Mouse (Mus musculus) bone marrow macrophage, adult 2 months (primary cell): ENCODE measurements around the gene Zhx3. TPM values are rescaled to one million over a fixed set of nuclear protein-coding genes. Genes with fewer than 3 reads are reported as not detected.

Experiments
- H3K27ac ChIP-seq: 2 replicates; pipeline ENCODE4 v1.5.1; 2012; ENCODE audit warnings: low read depth, low read length; ENCODE audit not compliant: insufficient read depth
- H3K4me1 ChIP-seq: 2 replicates; pipeline ENCODE4 v1.6.1; 2012; ENCODE audit warnings: low read length; ENCODE audit not compliant: control insufficient read depth, insufficient read depth
- H3K4me3 ChIP-seq: 2 replicates; pipeline ENCODE4 v1.5.1; 2012; ENCODE audit warnings: mild to moderate bottlenecking, low read length, moderate library complexity; ENCODE audit not compliant: insufficient read depth
- CTCF ChIP-seq: IDR thresholded peaks from 2 replicates; pipeline ENCODE4 v1.5.1; 2012; ENCODE audit warnings: low read depth, mild to moderate bottlenecking, low read length, moderate library complexity
- POLR2A ChIP-seq: IDR thresholded peaks from 2 replicates; pipeline ENCODE4 v1.6.1; 2012; ENCODE audit warnings: mild to moderate bottlenecking, low read depth, low read length, borderline replicate concordance
- polyA plus RNA-seq: library from polyadenylated mRNA; stranded (reverse); fragments of >200 nt; gene quantifications from 2 replicates; pipeline ENCODE4 v1.2.4, GENCODE M21; 2012; ENCODE audit not compliant: missing spikeins, insufficient read depth, insufficient read length

Zhx3 gene
- polyA plus RNA-seq, 1 experiment: 6.1 TPM

GRCm38 (mm10) chr2:160865266-160865665, 7.5 kb downstream of the Zhx3 start:
- H3K4me3 ChIP-seq: no peak overlapping the region
- peaks cover 10% of the 10 kb centered on the region for H3K4me1 ChIP-seq
- TF ChIP-seq POLR2A (no peak), CTCF (no peak)
- H3K27ac ChIP-seq: no peak overlapping the region

GRCm38 (mm10) chr2:160864112-160864511, 8.7 kb downstream of the Zhx3 start:
- no peak overlapping the region for H3K4me3 ChIP-seq
- H3K4me1 ChIP-seq: peaks cover 17% of the 10 kb centered on the region
- no peak overlapping the region for H3K27ac ChIP-seq
- TF ChIP-seq POLR2A: no peak
- TF ChIP-seq CTCF: no peak

- H3K4me3 ChIP-seq: no peak overlapping the region
- no peak overlapping the region for H3K27ac ChIP-seq
- H3K4me1 ChIP-seq: peaks cover 17% of the 10 kb centered on the region
- TF ChIP-seq POLR2A (no peak), CTCF (no peak)
Measured at GRCm38 (mm10) chr2:160860363-160860762, 12.4 kb downstream of the Zhx3 start.

GRCm38 (mm10) chr2:160856359-160857102, 16.3 kb downstream of the Zhx3 start:
- TF ChIP-seq POLR2A: no peak
- TF ChIP-seq CTCF: no peak
- H3K4me3 ChIP-seq: no peak overlapping the region
- H3K27ac ChIP-seq: no peak overlapping the region
- peaks cover 15% of the 10 kb centered on the region for H3K4me1 ChIP-seq

GRCm38 (mm10) chr2:160854687-160855086, 18.1 kb downstream of the Zhx3 start:
- Histone ChIP-seq H3K4me1 (peaks cover 8% of the 10 kb centered on the region), H3K27ac (no peak overlapping the region), H3K4me3 (no peak overlapping the region)
- TF ChIP-seq CTCF: no peak
- TF ChIP-seq POLR2A: no peak

- Histone ChIP-seq H3K27ac (no peak overlapping the region), H3K4me1 (peaks cover 6% of the 10 kb centered on the region), H3K4me3 (no peak overlapping the region)
- no peak for TF ChIP-seq CTCF
- no peak for TF ChIP-seq POLR2A
Measured at GRCm38 (mm10) chr2:160850360-160850759, 22.4 kb downstream of the Zhx3 start.

GRCm38 (mm10) chr2:160849617-160850240, 23.1 kb downstream of the Zhx3 start:
- Histone ChIP-seq H3K4me3 (no peak overlapping the region), H3K27ac (no peak overlapping the region), H3K4me1 (peaks cover 6% of the 10 kb centered on the region)
- no peak for TF ChIP-seq POLR2A
- TF ChIP-seq CTCF: no peak

GRCm38 (mm10) chr2:160848186-160848585, 24.6 kb downstream of the Zhx3 start:
- peaks cover 7% of the 10 kb centered on the region for H3K4me1 ChIP-seq
- no peak overlapping the region for H3K27ac ChIP-seq
- no peak overlapping the region for H3K4me3 ChIP-seq
- no peak for TF ChIP-seq CTCF
- TF ChIP-seq POLR2A: no peak

- Histone ChIP-seq H3K4me1 (peaks cover 9% of the 10 kb centered on the region), H3K27ac (no peak overlapping the region), H3K4me3 (no peak overlapping the region)
- TF ChIP-seq CTCF (no peak), POLR2A (no peak)
Measured at GRCm38 (mm10) chr2:160847664-160848063, 25.1 kb downstream of the Zhx3 start.

- Histone ChIP-seq H3K4me1 (peaks cover 7% of the 10 kb centered on the region), H3K4me3 (no peak overlapping the region), H3K27ac (no peak overlapping the region)
- no peak for TF ChIP-seq POLR2A
Measured at GRCm38 (mm10) chr2:160840838-160841237, 32.0 kb downstream of the Zhx3 start.
